Mouse (Mus musculus): ENCODE data around the gene 6030452D12Rik. TPM values are rescaled to one million over a fixed set of nuclear protein-coding genes. Genes with fewer than 3 reads are reported as not detected.
A peak's percentile ranks its signal among the peaks of the same experiment; 100 is the strongest.

6030452D12Rik gene
- polyA plus RNA-seq (2012; rRNA removed): not detected in 2 replicates

GRCm38 (mm10) chr8:106500018-106500685, at the start of gene 6030452D12Rik:
6030452D12Rik (plus strand) TSS chr8:106500522.
- Histone ChIP-seq H3K4me3 (ENCODE audit: insufficient read depth, low read depth, low read length) (no peak within 1 kb of the TSS), H3K27ac (ENCODE audit: insufficient read depth, low read depth, low read length) (no peak within 1 kb of the TSS), H3K4me1 (ENCODE audit: control insufficient read depth, insufficient read depth, low read length) (no peaks in the 10 kb centered on the region), H3K27me3 (replicated peaks; ENCODE audit: control insufficient read depth, insufficient read depth, low read length) (no peaks in the 10 kb centered on the region), H3K36me3 (ENCODE audit: control insufficient read depth, insufficient read depth, low read length) (no peaks in the 10 kb centered on the region)
- TF ChIP-seq CTCF (conservative IDR thresholded peaks at IDR 0.05; ENCODE audit: insufficient read depth, insufficient read length, low read depth, low read length): no peak
- TF ChIP-seq POLR2A (IDR thresholded peaks at IDR 0.05; ENCODE audit: low read depth, low read length): no peak
- 54% methylated on average over 8 of the region's 8 CpGs for WGBS
- peak; percentile 13 for DNase-seq

GRCm38 (mm10) chr8:106451301-106452085, 48.8 kb upstream of the 6030452D12Rik start:
- Histone ChIP-seq H3K4me1 (ENCODE audit: control insufficient read depth, insufficient read depth, low read length) (no peaks in the 10 kb centered on the region), H3K27me3 (replicated peaks; ENCODE audit: control insufficient read depth, insufficient read depth, low read length) (no peaks in the 10 kb centered on the region), H3K36me3 (ENCODE audit: control insufficient read depth, insufficient read depth, low read length) (no peaks in the 10 kb centered on the region), H3K4me3 (ENCODE audit: insufficient read depth, low read depth, low read length) (no peak overlapping the region), H3K27ac (ENCODE audit: insufficient read depth, low read depth, low read length) (no peak overlapping the region)
- no peak for DNase-seq
- WGBS: 79% methylated on average over 6 of the region's 6 CpGs
- no peak for TF ChIP-seq POLR2A (IDR thresholded peaks at IDR 0.05; ENCODE audit: low read depth, low read length)
- TF ChIP-seq CTCF (conservative IDR thresholded peaks at IDR 0.05; ENCODE audit: insufficient read depth, insufficient read length, low read depth, low read length): no peak

GRCm38 (mm10) chr8:106452701-106453481, 47.4 kb upstream of the 6030452D12Rik start:
- Histone ChIP-seq H3K36me3 (ENCODE audit: control insufficient read depth, insufficient read depth, low read length) (no peaks in the 10 kb centered on the region), H3K4me3 (ENCODE audit: insufficient read depth, low read depth, low read length) (no peak overlapping the region), H3K4me1 (ENCODE audit: control insufficient read depth, insufficient read depth, low read length) (no peaks in the 10 kb centered on the region), H3K27ac (ENCODE audit: insufficient read depth, low read depth, low read length) (no peak overlapping the region), H3K27me3 (replicated peaks; ENCODE audit: control insufficient read depth, insufficient read depth, low read length) (no peaks in the 10 kb centered on the region)
- no peak for DNase-seq
- TF ChIP-seq POLR2A (IDR thresholded peaks at IDR 0.05; ENCODE audit: low read depth, low read length) (no peak), CTCF (conservative IDR thresholded peaks at IDR 0.05; ENCODE audit: insufficient read depth, insufficient read length, low read depth, low read length) (no peak)
- WGBS: 42% methylated on average over 12 of the region's 12 CpGs

GRCm38 (mm10) chr8:106454036-106454435, 46.3 kb upstream of the 6030452D12Rik start:
- no peak for DNase-seq
- no peak for TF ChIP-seq POLR2A (IDR thresholded peaks at IDR 0.05; ENCODE audit: low read depth, low read length)
- WGBS: 79% methylated on average over 11 of the region's 11 CpGs
- Histone ChIP-seq H3K4me3 (ENCODE audit: insufficient read depth, low read depth, low read length) (no peak overlapping the region), H3K36me3 (ENCODE audit: control insufficient read depth, insufficient read depth, low read length) (no peaks in the 10 kb centered on the region), H3K27me3 (replicated peaks; ENCODE audit: control insufficient read depth, insufficient read depth, low read length) (no peaks in the 10 kb centered on the region), H3K4me1 (ENCODE audit: control insufficient read depth, insufficient read depth, low read length) (no peaks in the 10 kb centered on the region), H3K27ac (ENCODE audit: insufficient read depth, low read depth, low read length) (no peak overlapping the region)

GRCm38 (mm10) chr8:106462131-106462530, 38.2 kb upstream of the 6030452D12Rik start:
- Histone ChIP-seq H3K36me3 (ENCODE audit: control insufficient read depth, insufficient read depth, low read length) (no peaks in the 10 kb centered on the region), H3K4me3 (ENCODE audit: insufficient read depth, low read depth, low read length) (no peak overlapping the region), H3K4me1 (ENCODE audit: control insufficient read depth, insufficient read depth, low read length) (no peaks in the 10 kb centered on the region), H3K27me3 (replicated peaks; ENCODE audit: control insufficient read depth, insufficient read depth, low read length) (no peaks in the 10 kb centered on the region), H3K27ac (ENCODE audit: insufficient read depth, low read depth, low read length) (no peak overlapping the region)
- 78% methylated on average over 5 of the region's 5 CpGs for WGBS
- no peak for TF ChIP-seq CTCF (conservative IDR thresholded peaks at IDR 0.05; ENCODE audit: insufficient read depth, insufficient read length, low read depth, low read length)
- TF ChIP-seq POLR2A (IDR thresholded peaks at IDR 0.05; ENCODE audit: low read depth, low read length): no peak
- no peak for DNase-seq

- no peaks in the 10 kb centered on the region for H3K4me1 ChIP-seq (ENCODE audit: control insufficient read depth, insufficient read depth, low read length)
- no peaks in the 10 kb centered on the region; the same call in 1 of the 2 replicates for H3K27me3 ChIP-seq (replicated peaks; ENCODE audit: control insufficient read depth, insufficient read depth, low read length)
- WGBS: 75% methylated on average over 6 of the region's 6 CpGs
- H3K4me3 ChIP-seq (ENCODE audit: insufficient read depth, low read depth, low read length): no peak overlapping the region
- H3K36me3 ChIP-seq (ENCODE audit: control insufficient read depth, insufficient read depth, low read length): no peaks in the 10 kb centered on the region
- no peak overlapping the region for H3K27ac ChIP-seq (ENCODE audit: insufficient read depth, low read depth, low read length)
- TF ChIP-seq CTCF (conservative IDR thresholded peaks at IDR 0.05; ENCODE audit: insufficient read depth, insufficient read length, low read depth, low read length): no peak
- no peak for TF ChIP-seq POLR2A (IDR thresholded peaks at IDR 0.05; ENCODE audit: low read depth, low read length)
- no peak for DNase-seq
These were observed 36.5 kb upstream of the 6030452D12Rik start for GRCm38 (mm10) chr8:106463795-106464194.

GRCm38 (mm10) chr8:106469485-106469884, 30.8 kb upstream of the 6030452D12Rik start:
- 61% methylated on average over 7 of the region's 7 CpGs for WGBS
- no peaks in the 10 kb centered on the region for H3K4me1 ChIP-seq (ENCODE audit: control insufficient read depth, insufficient read depth, low read length)
- no peak for DNase-seq
- no peak overlapping the region for H3K4me3 ChIP-seq (ENCODE audit: insufficient read depth, low read depth, low read length)
- TF ChIP-seq POLR2A (IDR thresholded peaks at IDR 0.05; ENCODE audit: low read depth, low read length): no peak
- TF ChIP-seq CTCF (conservative IDR thresholded peaks at IDR 0.05; ENCODE audit: insufficient read depth, insufficient read length, low read depth, low read length): no peak
- no peak overlapping the region for H3K27ac ChIP-seq (ENCODE audit: insufficient read depth, low read depth, low read length)
- no peaks in the 10 kb centered on the region for H3K36me3 ChIP-seq (ENCODE audit: control insufficient read depth, insufficient read depth, low read length)
- H3K27me3 ChIP-seq (replicated peaks; ENCODE audit: control insufficient read depth, insufficient read depth, low read length): no peaks in the 10 kb centered on the region; the same call in 1 of the 2 replicates
